Mouse (Mus musculus) limb, embryonic 14.5 days (tissue): ENCODE data around the gene Clns1a. TPM values are rescaled to one million over a fixed set of nuclear protein-coding genes. Genes with fewer than 3 reads are reported as not detected.

Experiments
- ATAC-seq: fragments of 200-750 bp; cut with Nextera tagmentation; 2 replicates; pipeline ENCODE4 v1.8.0; 2017; ENCODE audit warnings: low read depth, moderate number of reproducible peaks, moderate TSS enrichment; ENCODE audit not compliant: low FRiP score
- DNase-seq: peaks from one replicate; pipeline ENCODE4 v3.0.0-alpha.2; 2015; ENCODE audit warnings: low spot score
- H3K27ac ChIP-seq: fragments of 300-500 bp; sonication (generic); replicated peaks from 2 replicates; pipeline ENCODE4 v1.5.1; 2014; ENCODE audit warnings: low read depth, mild to moderate bottlenecking, low read length, moderate library complexity, mixed read lengths
- H3K27me3 ChIP-seq: fragments of 300-500 bp; sonication (generic); 2 replicates; pipeline ENCODE4 v1.6.1; 2014; ENCODE audit warnings: low read length, mixed read lengths; ENCODE audit not compliant: control insufficient read depth, insufficient read depth
- H3K36me3 ChIP-seq: fragments of 300-500 bp; sonication (generic); 2 replicates; pipeline ENCODE4 v1.6.1; 2014; ENCODE audit warnings: mild to moderate bottlenecking, low read length, moderate library complexity, mixed read lengths; ENCODE audit not compliant: control insufficient read depth, insufficient read depth
- H3K4me1 ChIP-seq: fragments of 300-500 bp; sonication (generic); 2 replicates; pipeline ENCODE4 v1.6.1; 2014; ENCODE audit warnings: antibody characterized with exemption, low read length, mixed read lengths; ENCODE audit not compliant: control insufficient read depth, insufficient read depth
- H3K4me2 ChIP-seq: fragments of 300-500 bp; sonication (generic); replicated peaks from 2 replicates; pipeline ENCODE4 v1.6.1; 2014; ENCODE audit warnings: low read depth, mild to moderate bottlenecking, low read length, moderate library complexity; ENCODE audit not compliant: severe bottlenecking
- H3K4me3 ChIP-seq: fragments of 300-500 bp; sonication (generic); replicated peaks from 2 replicates; pipeline ENCODE4 v1.5.1; 2014; ENCODE audit warnings: low read length
- H3K9ac ChIP-seq: fragments of 300-500 bp; sonication (generic); 2 replicates; pipeline ENCODE4 v1.6.1; 2014; ENCODE audit warnings: mild to moderate bottlenecking, low read depth, low read length, moderate library complexity; ENCODE audit not compliant: severe bottlenecking
- H3K9me3 ChIP-seq: fragments of 300-500 bp; sonication (generic); 2 replicates; pipeline ENCODE4 v1.6.1; 2016; ENCODE audit warnings: low read length; ENCODE audit not compliant: control insufficient read depth
- POLR2A ChIP-seq: fragments of 200-500 bp; IDR thresholded peaks from 2 replicates; pipeline ENCODE4 v1.8.0; 2012; ENCODE audit warnings: inconsistent platforms, mild to moderate bottlenecking, moderate library complexity, borderline replicate concordance; ENCODE audit not compliant: insufficient read depth, insufficient read length; ENCODE audit errors: extremely low read depth
- WGBS: fragments of 180-500 bp; shearing (Covaris S2); extraction: QIAGEN DNeasy Blood & Tissue Kit; methylation state at CpG from one replicate; pipeline ENCODE4 v1.1.7; 2014; 5-methylcytosine and 5-hydroxymethylcytosine counted together
- polyA plus RNA-seq, 2 experiments: library from polyadenylated mRNA; depleted of rRNA in 1 of 2; stranded (reverse) in 1 of 2; unstranded in 1 of 2; fragments of >200 nt; fragmentation: Nextera tagmentation in 1 of 2; extraction: Ambion mirVana in 1 of 2; gene quantifications; 2 replicates each; pipeline versions ENCODE4 v1.2.1 to v1.2.3; 2012 to 2014

Clns1a gene
- polyA plus RNA-seq, 2 experiments = 107 to 193 TPM

DNA sequence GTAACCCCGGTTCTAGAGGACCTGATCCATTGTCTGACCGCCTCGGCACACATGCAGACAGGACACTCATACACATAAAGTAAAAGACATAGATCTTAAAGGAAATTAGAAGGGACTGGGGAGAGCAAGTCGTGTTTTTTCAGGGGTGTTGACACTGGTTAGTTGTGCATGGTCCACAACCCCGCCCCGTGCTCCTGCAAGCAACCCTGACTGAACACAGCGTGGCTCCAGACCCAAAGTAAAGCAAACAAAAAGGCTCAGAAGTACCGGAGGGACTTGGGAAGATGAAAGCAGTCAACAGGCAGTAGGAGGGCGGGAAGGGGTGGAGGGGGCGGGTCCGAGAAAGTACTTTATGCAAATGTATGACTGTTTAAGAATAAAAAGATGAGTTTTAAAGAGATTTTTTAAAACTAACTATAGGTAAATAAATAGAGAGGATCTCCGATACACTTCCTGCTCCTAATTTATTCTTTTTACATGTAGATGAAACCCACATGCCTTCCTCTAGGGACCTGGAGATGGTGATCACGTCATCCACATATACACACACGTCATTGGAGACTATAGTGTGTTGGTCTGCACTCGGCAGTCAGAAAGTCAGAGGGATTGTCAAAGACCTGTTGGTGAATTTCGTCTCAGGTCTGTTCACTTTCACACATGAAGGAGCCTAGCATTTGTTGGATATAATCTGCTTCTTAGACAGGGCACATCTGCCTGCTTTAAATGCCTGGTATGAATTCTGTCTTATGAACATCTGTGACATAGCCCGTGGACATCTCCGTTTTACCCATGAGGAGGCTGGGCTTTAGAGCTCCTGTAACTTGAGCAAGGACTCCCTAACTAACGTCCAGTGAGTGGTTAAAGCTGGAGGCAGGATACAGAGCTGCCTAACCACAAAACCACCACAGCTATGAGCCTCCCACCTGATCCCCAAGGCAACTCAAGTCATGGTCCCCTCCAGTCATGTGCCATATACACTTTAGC, 53.1 kb downstream of the Clns1a start:
- Histone ChIP-seq H3K4me3 (no peak overlapping the region), H3K4me1 (peaks cover 2% of the 10 kb centered on the region; the same call in 1 of the 2 replicates), H3K9ac (no peak overlapping the region), H3K27ac (no peak overlapping the region), H3K4me2 (no peak overlapping the region), H3K9me3 (no peaks in the 10 kb centered on the region), H3K36me3 (no peaks in the 10 kb centered on the region), H3K27me3 (no peaks in the 10 kb centered on the region)
- DNase-seq (no peak), ATAC-seq (no peak)
- 47% methylated on average over 19 of the region's 19 CpGs for WGBS
- no peak for TF ChIP-seq POLR2A

- TF ChIP-seq POLR2A = no peak
- 62% methylated on average over 18 of the region's 18 CpGs for WGBS
- Histone ChIP-seq H3K36me3 (no peaks in the 10 kb centered on the region), H3K27ac (no peak overlapping the region), H3K9ac (no peak overlapping the region), H3K4me2 (no peak overlapping the region), H3K9me3 (no peaks in the 10 kb centered on the region), H3K4me3 (no peak overlapping the region), H3K27me3 (no peaks in the 10 kb centered on the region), H3K4me1 (no peaks in the 10 kb centered on the region)
- DNase-seq (no peak), ATAC-seq (no peak)
Observed at GRCm38 (mm10) chr7:97756967-97757881, 60.8 kb downstream of the Clns1a start.

DNA sequence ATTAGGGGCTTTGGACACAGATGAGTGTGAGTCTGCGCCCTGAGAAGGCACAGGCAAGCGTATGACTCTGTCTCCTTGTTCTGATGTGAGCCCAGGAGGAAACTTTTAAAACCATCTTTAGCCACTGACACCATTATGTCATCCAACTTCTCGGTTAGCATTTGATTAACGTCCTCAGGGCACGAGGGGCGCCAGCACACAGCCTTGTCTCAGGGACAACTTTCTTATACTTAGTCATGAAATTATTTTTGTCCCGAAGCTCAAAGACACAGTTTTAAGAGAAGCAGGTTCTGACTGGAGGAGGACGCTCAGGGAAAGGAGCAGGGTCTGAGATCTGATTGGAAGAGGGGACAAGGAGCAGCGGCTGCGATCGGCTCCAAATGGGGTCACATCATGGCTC, 68.2 kb downstream of the Clns1a start:
- Histone ChIP-seq H3K36me3 (no peaks in the 10 kb centered on the region), H3K9ac (no peak overlapping the region), H3K4me3 (no peak overlapping the region), H3K4me2 (no peak overlapping the region), H3K9me3 (no peaks in the 10 kb centered on the region), H3K4me1 (no peaks in the 10 kb centered on the region), H3K27me3 (no peaks in the 10 kb centered on the region), H3K27ac (no peak overlapping the region)
- no peak for TF ChIP-seq POLR2A
- 72% methylated on average over 11 of the region's 11 CpGs for WGBS
- ATAC-seq (no peak), DNase-seq (no peak)

GRCm38 (mm10) chr7:97765181-97765962, 68.9 kb downstream of the Clns1a start:
- ATAC-seq (no peak), DNase-seq (no peak)
- WGBS = 89% methylated on average over 21 of the region's 21 CpGs

More at GRCm38 (mm10) chr7:97765181-97765962, 68.9 kb downstream of the Clns1a start:
- H3K4me2 ChIP-seq = no peak overlapping the region
- H3K4me3 ChIP-seq = no peak overlapping the region
- H3K9ac ChIP-seq = no peak overlapping the region
- H3K36me3 ChIP-seq = no peaks in the 10 kb centered on the region
- no peaks in the 10 kb centered on the region for H3K27me3 ChIP-seq
- no peak for TF ChIP-seq POLR2A
- no peaks in the 10 kb centered on the region for H3K9me3 ChIP-seq
- H3K27ac ChIP-seq = no peak overlapping the region
- no peaks in the 10 kb centered on the region for H3K4me1 ChIP-seq
